Mouse (Mus musculus) spleen, adult 2 months (tissue): Measurements from ENCODE around the gene H2afy2.

Source experiments
- CTCF ChIP-seq: fragments of 200-500 bp; IDR thresholded peaks from 2 replicates; pipeline ENCODE4 v1.5.1; 2011; ENCODE audit warnings: mild to moderate bottlenecking, inconsistent platforms; ENCODE audit not compliant: insufficient read depth, insufficient read length, insufficient replicate concordance; ENCODE audit errors: extremely low read depth
- POLR2A ChIP-seq: fragments of 200-500 bp; IDR thresholded peaks from 2 replicates; pipeline ENCODE4 v1.6.1; 2011; ENCODE audit warnings: low read depth, low read length, inconsistent platforms

- no peak for TF ChIP-seq CTCF
- no peak for TF ChIP-seq POLR2A
Measured at GRCm38 (mm10) chr10:61783621-61784251, at the start of gene H2afy2.
